Mouse (Mus musculus) ovary, postnatal 10 days (tissue): Measurements from ENCODE around the gene Atoh7.

Source experiments
- DNase-seq: peaks from one replicate; pipeline ENCODE4 v3.0.0; 2022; ENCODE audit warnings: low spot score

Atoh7 gene

GRCm38 (mm10) chr10:63099941-63100562 lies 601 bp downstream of the Atoh7 start:
- DNase-seq = peak; percentile 5

DNA sequence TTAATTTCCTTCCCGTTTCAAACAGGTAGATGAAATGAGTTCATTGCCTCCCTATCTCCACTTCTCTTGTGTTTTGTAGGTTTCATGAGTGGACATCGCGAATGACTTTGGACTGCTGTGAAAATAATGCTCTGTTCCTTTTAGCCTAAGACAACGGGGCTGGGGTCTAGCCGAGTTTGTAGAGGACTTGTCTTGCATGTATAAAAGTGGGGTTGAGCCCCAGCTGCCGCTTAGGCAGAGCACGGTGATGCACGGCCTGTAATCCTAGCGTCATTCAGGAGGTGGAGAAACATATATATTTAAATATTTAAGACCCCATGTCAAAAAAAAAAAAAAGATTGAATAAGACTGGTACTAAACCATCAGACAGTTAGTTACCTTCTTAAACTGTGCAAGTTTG lies 1.2 kb downstream of the Atoh7 start:
- DNase-seq = no peak

DNA sequence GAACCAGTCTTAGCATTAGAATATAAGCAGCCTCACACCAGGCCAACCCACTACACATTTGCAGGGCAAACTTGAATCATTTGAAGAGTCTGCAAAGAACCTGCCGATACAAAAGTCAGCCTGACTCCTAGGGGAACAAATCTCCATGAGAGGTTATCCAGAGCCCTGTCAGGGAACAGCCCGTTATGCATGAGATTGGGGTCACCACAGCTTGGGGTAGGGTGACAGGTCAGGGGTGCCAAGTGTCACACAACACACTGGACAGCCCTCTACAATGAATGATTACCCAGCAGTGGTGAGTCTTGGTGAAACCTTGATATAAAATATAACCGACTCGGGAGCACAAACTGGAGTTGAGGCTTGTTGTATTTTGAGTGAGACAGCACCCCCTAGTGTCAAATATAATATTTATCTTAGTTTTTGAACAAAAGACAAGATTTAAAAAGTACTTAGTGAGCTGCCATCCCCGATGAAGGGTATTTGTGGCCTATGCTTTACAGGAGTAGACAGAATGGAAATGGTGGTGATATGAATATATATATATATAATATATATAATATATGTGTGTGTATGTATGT lies 13.7 kb downstream of the Atoh7 start:
- no peak for DNase-seq

DNA sequence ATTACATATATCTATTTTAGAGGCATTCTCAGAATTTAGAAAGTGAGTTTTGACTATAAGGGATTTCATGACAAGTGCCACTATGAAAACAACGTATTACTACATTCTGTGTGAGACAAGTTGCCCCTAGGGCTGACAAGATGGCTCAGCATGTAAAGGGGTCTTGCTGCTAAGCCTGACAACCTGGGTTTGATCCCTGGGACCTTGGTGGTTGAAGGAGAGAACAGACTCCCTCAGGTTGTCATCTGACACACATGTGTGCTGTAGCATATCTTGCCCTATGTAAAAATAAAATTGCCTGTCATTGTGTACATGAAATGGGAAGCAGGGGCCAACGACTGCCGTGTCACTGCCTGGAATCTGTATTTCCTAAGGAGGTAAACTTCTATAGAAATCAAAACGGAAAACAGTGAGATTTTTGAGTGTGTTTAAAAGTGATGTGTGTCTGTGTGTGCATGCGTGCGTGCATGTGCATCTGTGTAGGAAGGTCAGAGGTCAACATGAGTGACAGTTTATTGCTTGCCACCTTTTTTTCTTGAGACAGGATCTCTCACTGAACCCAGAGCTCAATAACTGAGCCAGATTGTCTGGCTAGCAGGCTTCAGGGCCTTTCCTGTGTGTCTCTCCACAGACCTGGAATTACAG lies 14.4 kb downstream of the Atoh7 start:
- no peak for DNase-seq

GRCm38 (mm10) chr10:63115881-63116280 lies 16.4 kb downstream of the Atoh7 start:
- DNase-seq = no peak

- no peak for DNase-seq
Observed at GRCm38 (mm10) chr10:63116376-63116775, 16.9 kb downstream of the Atoh7 start.

DNA sequence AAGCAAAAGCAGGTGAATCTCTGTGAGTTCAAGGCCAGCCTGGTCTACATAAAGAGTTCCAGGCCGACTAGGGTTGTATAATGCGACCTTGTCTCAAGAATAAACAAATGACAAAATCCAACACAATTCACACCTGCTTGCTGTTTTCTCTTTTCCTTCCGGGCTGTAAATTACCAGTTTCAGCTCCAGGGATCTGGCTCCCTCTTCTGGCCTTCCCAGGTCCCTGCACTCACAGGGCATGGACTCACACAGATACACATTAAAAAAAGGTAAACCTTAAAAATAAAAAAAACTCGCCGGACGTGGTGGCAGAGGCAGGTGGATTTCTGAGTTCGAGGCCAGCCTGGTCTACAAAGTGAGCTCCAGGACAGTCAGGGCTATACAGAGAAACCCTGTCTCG lies 18.1 kb downstream of the Atoh7 start:
- no peak for DNase-seq

DNA sequence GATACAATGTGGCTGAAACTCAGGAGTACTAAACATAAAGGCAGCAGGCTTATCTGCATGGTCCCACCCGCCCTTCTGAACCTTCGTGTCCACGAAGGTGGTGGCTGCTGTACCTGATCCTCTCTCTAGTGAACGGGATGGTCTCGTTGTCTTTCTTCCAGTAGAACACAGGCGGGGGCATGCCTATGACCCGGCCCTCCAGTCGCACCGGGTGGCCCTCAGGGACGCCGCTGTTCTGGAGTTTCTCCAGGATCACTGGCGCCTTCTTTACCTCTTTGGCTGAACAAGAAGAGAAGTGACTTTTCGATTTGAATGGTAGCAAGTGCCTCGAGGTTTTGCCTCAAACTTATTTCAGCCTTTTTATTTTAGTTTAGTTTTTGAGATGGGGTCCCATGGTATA lies 20.5 kb downstream of the Atoh7 start:
- DNase-seq = no peak

DNA sequence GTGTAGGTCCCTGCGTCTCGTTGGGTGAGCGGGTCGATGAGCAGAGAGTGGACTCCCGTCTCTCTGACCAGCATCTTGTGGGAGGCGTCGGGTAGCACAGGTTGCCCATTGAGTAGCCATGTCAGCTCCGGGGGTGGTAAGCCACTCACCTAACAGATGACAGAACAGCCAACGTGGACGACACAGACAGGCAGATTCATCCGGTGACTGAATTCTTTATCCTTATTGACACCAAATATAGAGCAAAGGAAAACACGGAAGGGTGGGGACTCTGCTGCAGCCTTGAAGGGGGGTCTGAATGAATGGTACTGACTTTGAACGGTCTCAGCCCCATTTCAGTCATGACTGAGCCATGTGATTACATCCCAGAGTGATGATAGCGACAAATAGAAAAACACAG lies 22.5 kb downstream of the Atoh7 start:
- no peak for DNase-seq

GRCm38 (mm10) chr10:63122516-63122915 lies 23.1 kb downstream of the Atoh7 start:
- no peak for DNase-seq

DNA sequence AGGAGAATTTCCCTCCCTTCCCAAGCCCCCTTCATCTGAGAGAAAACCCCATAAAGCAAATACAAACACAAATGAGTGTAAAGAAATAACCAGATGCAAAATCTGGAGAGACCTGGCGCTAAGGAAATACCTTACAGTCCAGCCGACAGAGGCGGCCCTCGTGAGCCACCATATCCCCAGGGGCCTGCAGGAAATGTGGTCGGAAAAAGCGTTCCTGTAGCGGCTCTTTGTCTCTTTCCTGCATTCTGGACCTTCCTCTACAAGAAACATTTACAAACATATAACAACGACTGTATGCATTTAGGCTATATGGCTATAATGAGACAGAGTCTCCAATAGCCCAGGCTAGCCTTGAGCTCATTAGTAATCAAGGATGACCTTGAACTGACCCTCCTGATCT lies 23.7 kb downstream of the Atoh7 start:
- DNase-seq = no peak

GRCm38 (mm10) chr10:63124016-63124415 lies 24.6 kb downstream of the Atoh7 start:
- DNase-seq = no peak

GRCm38 (mm10) chr10:63125343-63125742 lies 25.9 kb downstream of the Atoh7 start:
- no peak for DNase-seq

- DNase-seq = no peak
Observed at GRCm38 (mm10) chr10:63126116-63126515, 26.7 kb downstream of the Atoh7 start.

- no peak for DNase-seq
Observed at GRCm38 (mm10) chr10:63127156-63127555, 27.7 kb downstream of the Atoh7 start.

DNA sequence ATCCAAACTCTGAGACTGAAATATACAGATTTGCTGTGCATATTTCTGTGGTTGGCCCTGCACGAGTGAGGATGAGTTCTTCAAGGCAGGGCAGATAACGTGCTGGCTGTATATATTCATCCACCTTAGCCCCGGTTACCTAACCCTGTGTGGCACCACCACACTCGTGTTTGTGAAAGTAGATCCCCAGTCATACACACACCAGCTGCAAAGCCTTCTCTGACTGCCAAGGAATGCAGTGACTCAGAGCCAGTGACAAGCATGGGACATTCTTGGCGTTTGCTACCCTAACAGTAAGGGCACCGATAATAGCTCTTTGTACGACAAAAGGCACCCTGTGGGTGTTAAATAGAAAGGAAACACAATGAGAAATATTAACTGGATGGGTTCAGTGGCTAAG lies 28.8 kb downstream of the Atoh7 start:
- no peak for DNase-seq

- DNase-seq = no peak
Observed at GRCm38 (mm10) chr10:63130500-63130899, 31.0 kb downstream of the Atoh7 start.

DNA sequence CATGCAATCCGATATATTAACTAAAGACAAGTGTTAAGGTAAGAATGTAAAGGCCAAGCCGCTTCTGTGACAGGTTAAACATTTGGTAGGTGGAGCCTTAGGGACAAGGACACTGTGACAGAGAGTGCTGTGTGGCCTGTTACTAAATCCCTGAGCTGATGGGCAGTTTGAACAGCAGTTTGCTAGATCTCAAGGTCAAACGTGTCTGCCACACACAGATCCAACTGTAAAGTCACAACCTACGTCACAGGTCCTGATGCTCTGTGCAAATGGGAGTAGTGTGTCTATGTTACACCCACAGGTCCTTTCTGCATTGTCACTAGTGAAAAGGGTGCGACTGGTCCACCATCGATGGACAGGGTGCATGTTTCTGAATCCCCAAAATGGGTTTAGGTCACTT lies 32.9 kb downstream of the Atoh7 start:
- DNase-seq = no peak

DNA sequence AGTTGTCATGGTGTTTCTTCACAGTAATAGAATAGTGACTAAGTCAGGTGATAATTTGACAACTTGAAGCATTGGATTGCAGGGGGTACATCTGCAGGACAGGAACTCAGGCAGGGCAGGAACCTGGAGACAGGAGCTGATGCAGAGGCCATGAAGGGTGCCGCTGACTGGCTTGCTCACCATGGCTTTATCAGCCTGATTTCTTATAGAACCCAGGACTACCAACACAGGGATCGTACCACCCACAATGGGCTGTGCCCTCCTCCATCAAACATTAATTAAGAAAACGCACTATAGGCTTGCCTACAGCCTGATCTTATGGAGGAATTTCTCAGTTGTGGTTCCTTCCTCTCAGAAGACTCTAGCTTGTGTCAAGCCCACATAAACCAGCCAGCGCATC lies 33.9 kb downstream of the Atoh7 start:
- no peak for DNase-seq

DNA sequence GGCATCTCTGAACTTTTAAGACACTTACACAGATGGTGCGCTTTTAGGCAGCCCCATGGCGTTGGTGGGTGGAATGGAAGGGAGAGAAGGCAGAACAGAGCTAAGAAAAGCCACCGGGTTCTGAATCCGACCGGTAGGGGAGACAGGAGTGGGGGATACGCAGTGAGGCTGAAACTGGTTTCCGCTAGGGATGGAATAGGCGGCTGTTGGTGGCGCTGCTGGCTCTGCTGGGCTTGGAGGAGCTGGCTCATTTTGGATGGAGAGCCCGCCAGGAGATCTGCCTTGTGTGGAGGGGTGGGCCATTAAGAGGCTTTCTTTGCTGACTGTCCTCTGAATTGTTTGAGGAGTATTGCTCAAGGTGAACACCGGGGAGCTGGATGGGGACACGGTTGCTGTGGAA lies 36.2 kb downstream of the Atoh7 start:
- no peak for DNase-seq

GRCm38 (mm10) chr10:63136436-63136835 lies 37.0 kb downstream of the Atoh7 start:
- no peak for DNase-seq

GRCm38 (mm10) chr10:63142660-63143059 lies 43.2 kb downstream of the Atoh7 start:
- DNase-seq = no peak
